Mouse (Mus musculus) embryonic facial prominence, embryonic 11.5 days (tissue): ENCODE data around the gene Lgals3bp. TPM values are rescaled to one million over a fixed set of nuclear protein-coding genes. Genes with fewer than 3 reads are reported as not detected.

Experiments
- ATAC-seq: fragments of 200-750 bp; cut with Nextera tagmentation; replicated peaks from 2 replicates; pipeline ENCODE4 v1.8.0; 2017; ENCODE audit warnings: low read depth; ENCODE audit not compliant: insufficient number of reproducible peaks, low FRiP score, low TSS enrichment
- DNase-seq: peaks from one replicate; pipeline ENCODE4 v3.0.0-alpha.2; 2015; ENCODE audit warnings: low spot score
- H3K27ac ChIP-seq: fragments of 300-500 bp; sonication (generic); replicated peaks from 2 replicates; pipeline ENCODE4 v1.5.1; 2014; ENCODE audit warnings: mild to moderate bottlenecking, low read depth, low read length, control low read depth
- H3K27me3 ChIP-seq: fragments of 300-500 bp; sonication (generic); 2 replicates; pipeline ENCODE4 v1.6.1; 2014; ENCODE audit warnings: mild to moderate bottlenecking, low read length, moderate library complexity, mixed read lengths; ENCODE audit not compliant: control insufficient read depth, insufficient read depth
- H3K36me3 ChIP-seq: fragments of 300-500 bp; sonication (generic); replicated peaks from 2 replicates; pipeline ENCODE4 v1.6.1; 2014; ENCODE audit warnings: low read depth, mild to moderate bottlenecking, low read length, moderate library complexity, mixed read lengths; ENCODE audit not compliant: control insufficient read depth, insufficient read depth
- H3K4me1 ChIP-seq: fragments of 300-500 bp; sonication (generic); 2 replicates; pipeline ENCODE4 v1.6.1; 2014; ENCODE audit warnings: low read length, mixed read lengths; ENCODE audit not compliant: control insufficient read depth, insufficient read depth
- H3K4me2 ChIP-seq: fragments of 300-500 bp; sonication (generic); 2 replicates; pipeline ENCODE4 v1.6.1; 2014; ENCODE audit warnings: low read depth, mild to moderate bottlenecking, control low read depth, low read length, moderate library complexity
- H3K4me3 ChIP-seq: fragments of 300-500 bp; sonication (generic); 2 replicates; pipeline ENCODE4 v1.5.1; 2014; ENCODE audit warnings: low read depth, low read length, control low read depth
- H3K9ac ChIP-seq: fragments of 300-500 bp; sonication (generic); replicated peaks from 2 replicates; pipeline ENCODE4 v1.6.1; 2014; ENCODE audit warnings: mild to moderate bottlenecking, control low read depth, low read length
- H3K9me3 ChIP-seq: fragments of 300-500 bp; sonication (generic); replicated peaks from 2 replicates; pipeline ENCODE4 v1.6.1; 2016; ENCODE audit warnings: mild to moderate bottlenecking, low read length, inconsistent platforms, mixed read lengths; ENCODE audit not compliant: control insufficient read depth
- WGBS: fragments of 180-500 bp; shearing (Covaris S2); extraction: QIAGEN DNeasy Blood & Tissue Kit; methylation state at CpG from one replicate; pipeline ENCODE4 v1.1.7; 2014; 5-methylcytosine and 5-hydroxymethylcytosine counted together
- polyA plus RNA-seq: library from polyadenylated mRNA; unstranded; fragments of >200 nt; fragmentation: Nextera tagmentation; extraction: Ambion mirVana; gene quantifications from 2 replicates; pipeline ENCODE4 v1.2.1, GENCODE M21; 2014

The Lgals3bp gene
- polyA plus RNA-seq, 1 experiment from 2014 or later = 1.0 TPM

- under 1% methylated on average over 43 of the region's 50 CpGs for WGBS
- H3K4me2 ChIP-seq = peak within 1 kb of the TSS; percentile 74
- DNase-seq = peak; percentile 98
- peaks cover 10% of the 10 kb centered on the region for H3K4me1 ChIP-seq
- H3K36me3 ChIP-seq = no peaks in the 10 kb centered on the region; the same call in 1 of the 2 replicates
- no peaks in the 10 kb centered on the region for H3K9me3 ChIP-seq
- peak within 1 kb of the TSS; percentile 95 for H3K9ac ChIP-seq
- H3K4me3 ChIP-seq = peak within 1 kb of the TSS; percentile 83
- peak; percentile 90 for ATAC-seq
- no peaks in the 10 kb centered on the region for H3K27me3 ChIP-seq
- 0 out of 2 replicates have a peak within 1 kb of the TSS, but pooled peaks have one; percentile 41 for H3K27ac ChIP-seq
Observed at GRCm38 (mm10) chr11:118418834-118419504, 17.1 kb upstream of the Lgals3bp start, which contains the start of gene Cant1. Gene Cant1, minus strand, starts transcription at chr11:118419086.

GRCm38 (mm10) chr11:118418442-118418833 is 16.5 kb upstream of the Lgals3bp start:
- H3K4me3 ChIP-seq = peak overlapping the region; percentile 83
- 9% methylated on average over 12 of the region's 12 CpGs for WGBS
- H3K36me3 ChIP-seq = no peaks in the 10 kb centered on the region; the same call in 1 of the 2 replicates
- H3K9ac ChIP-seq = peak overlapping the region; percentile 95
- no peaks in the 10 kb centered on the region for H3K9me3 ChIP-seq
- DNase-seq (no peak), ATAC-seq (peak; percentile 16; the same call in 1 of the 2 replicates)
- H3K27me3 ChIP-seq = no peaks in the 10 kb centered on the region
- peak overlapping the region; percentile 60 for H3K4me2 ChIP-seq
- peaks cover 6% of the 10 kb centered on the region for H3K4me1 ChIP-seq
- H3K27ac ChIP-seq = no peak overlapping the region

GRCm38 (mm10) chr11:118417496-118417895 is 15.6 kb upstream of the Lgals3bp start:
- ATAC-seq (no peak), DNase-seq (no peak)
- Histone ChIP-seq H3K9ac (peak overlapping the region; percentile 9; the same call in 1 of the 2 replicates), H3K9me3 (no peaks in the 10 kb centered on the region), H3K4me1 (peaks cover 6% of the 10 kb centered on the region; the same call in 1 of the 2 replicates), H3K27me3 (no peaks in the 10 kb centered on the region), H3K4me2 (peak overlapping the region; percentile 60), H3K27ac (no peak overlapping the region), H3K36me3 (no peaks in the 10 kb centered on the region; the same call in 1 of the 2 replicates), H3K4me3 (no peak overlapping the region; the same call in 1 of the 2 replicates)
- WGBS = 91% methylated on average over 9 of the region's 9 CpGs

GRCm38 (mm10) chr11:118416046-118416445 is 14.2 kb upstream of the Lgals3bp start:
- no peak overlapping the region for H3K4me3 ChIP-seq
- no peak overlapping the region for H3K27ac ChIP-seq
- no peak for DNase-seq
- H3K9ac ChIP-seq = no peak overlapping the region
- no peaks in the 10 kb centered on the region for H3K27me3 ChIP-seq
- 85% methylated on average over 7 of the region's 7 CpGs for WGBS
- H3K9me3 ChIP-seq = no peaks in the 10 kb centered on the region
- ATAC-seq = no peak
- no peaks in the 10 kb centered on the region; the same call in 1 of the 2 replicates for H3K36me3 ChIP-seq
- no peak overlapping the region for H3K4me2 ChIP-seq
- peaks cover 6% of the 10 kb centered on the region; the same call in 1 of the 2 replicates for H3K4me1 ChIP-seq

GRCm38 (mm10) chr11:118415630-118416029 is 13.7 kb upstream of the Lgals3bp start:
- H3K36me3 ChIP-seq = no peaks in the 10 kb centered on the region; the same call in 1 of the 2 replicates
- H3K27ac ChIP-seq = no peak overlapping the region
- H3K4me3 ChIP-seq = no peak overlapping the region
- 85% methylated on average over 6 of the region's 6 CpGs for WGBS
- no peak overlapping the region for H3K9ac ChIP-seq
- ATAC-seq = no peak
- no peaks in the 10 kb centered on the region for H3K9me3 ChIP-seq
- no peak for DNase-seq
- H3K4me2 ChIP-seq = no peak overlapping the region
- no peaks in the 10 kb centered on the region for H3K27me3 ChIP-seq
- H3K4me1 ChIP-seq = peaks cover 6% of the 10 kb centered on the region; the same call in 1 of the 2 replicates

DNA sequence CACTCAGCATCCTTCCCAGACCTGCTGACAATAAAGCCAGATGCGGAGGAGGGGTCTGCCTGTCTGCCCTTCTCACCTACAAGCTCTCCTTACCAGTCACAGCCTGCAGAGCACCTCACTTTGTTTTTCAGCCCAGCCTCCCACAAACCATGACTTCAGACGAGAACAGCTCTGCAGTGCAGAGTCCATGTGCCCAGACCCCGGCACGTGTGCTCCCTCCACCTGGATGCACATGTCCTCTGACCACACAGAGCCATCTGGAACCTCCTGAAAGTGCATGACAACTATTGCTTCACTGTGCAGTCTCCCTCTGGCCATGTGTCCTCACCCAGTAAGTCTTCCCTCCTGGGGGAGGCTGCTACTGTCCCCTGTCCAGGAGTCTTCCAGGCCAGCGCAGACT is 12.4 kb upstream of the Lgals3bp start:
- Histone ChIP-seq H3K4me1 (peaks cover 6% of the 10 kb centered on the region; the same call in 1 of the 2 replicates), H3K9me3 (no peaks in the 10 kb centered on the region), H3K27ac (no peak overlapping the region), H3K36me3 (no peaks in the 10 kb centered on the region; the same call in none of the 2 replicates), H3K4me2 (no peak overlapping the region), H3K9ac (no peak overlapping the region), H3K4me3 (no peak overlapping the region), H3K27me3 (no peaks in the 10 kb centered on the region)
- 94% methylated on average over 5 of the region's 5 CpGs for WGBS
- ATAC-seq (no peak), DNase-seq (no peak)

- H3K4me1 ChIP-seq = peaks cover 6% of the 10 kb centered on the region; the same call in 1 of the 2 replicates
- no peak overlapping the region for H3K4me2 ChIP-seq
- DNase-seq = no peak
- H3K9ac ChIP-seq = no peak overlapping the region
- H3K4me3 ChIP-seq = no peak overlapping the region
- H3K36me3 ChIP-seq = no peaks in the 10 kb centered on the region; the same call in none of the 2 replicates
- H3K27me3 ChIP-seq = no peaks in the 10 kb centered on the region
- 83% methylated on average over 4 of the region's 4 CpGs for WGBS
- no peak for ATAC-seq
- no peaks in the 10 kb centered on the region for H3K9me3 ChIP-seq
- H3K27ac ChIP-seq = no peak overlapping the region
Observed at GRCm38 (mm10) chr11:118413055-118413454, 11.2 kb upstream of the Lgals3bp start.

- DNase-seq (no peak), ATAC-seq (no peak)
- H3K4me2 ChIP-seq = no peak overlapping the region
- H3K27ac ChIP-seq = no peak overlapping the region
- no peaks in the 10 kb centered on the region for H3K27me3 ChIP-seq
- 93% methylated on average over 2 of the region's 2 CpGs for WGBS
- no peak overlapping the region for H3K9ac ChIP-seq
- H3K9me3 ChIP-seq = no peaks in the 10 kb centered on the region
- no peaks in the 10 kb centered on the region; the same call in none of the 2 replicates for H3K36me3 ChIP-seq
- H3K4me1 ChIP-seq = peaks cover 1% of the 10 kb centered on the region; the same call in 1 of the 2 replicates
- no peak overlapping the region for H3K4me3 ChIP-seq
Observed at GRCm38 (mm10) chr11:118412601-118413000, 10.7 kb upstream of the Lgals3bp start.
